In the genomic region with DNA sequence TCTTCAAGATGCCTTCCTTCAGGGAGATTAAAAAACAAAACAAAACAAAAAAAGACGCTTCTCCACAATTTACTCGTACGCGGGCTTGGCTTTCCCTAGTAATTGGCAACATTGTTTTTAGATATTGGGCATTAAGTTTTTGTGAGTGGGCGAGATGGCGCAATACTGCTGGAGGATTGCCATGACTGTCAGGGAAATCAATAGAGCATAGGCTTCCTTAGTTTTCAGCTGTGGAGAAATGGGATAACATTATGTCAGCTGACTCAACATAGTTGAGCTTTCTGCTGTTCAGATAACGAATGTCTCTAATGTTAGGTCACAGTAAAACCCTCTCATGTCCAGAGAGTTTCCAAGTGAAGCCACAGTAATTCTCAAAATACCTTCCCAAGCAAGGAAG, we compare ENCODE assay signal across 8 mouse cellular contexts. TPM values are rescaled to one million over a fixed set of nuclear protein-coding genes. Genes with fewer than 3 reads are reported as not detected.
A peak's percentile ranks its signal among the peaks of the same experiment; 100 is the strongest.
DNase-seq lines count a peak whose midpoint lies in the region; ATAC-seq and TF ChIP-seq lines count a peak whose summit lies in the region.

No protein-coding gene starts in this region.

- intact Hi-C loops in heart, postnatal 25 days (cut with DNase I), result loop anchor here (5.0 to 10.0 kb wide), 3 partner anchors 55 to 298 kb away; a partner anchor contains a TSS
- intact Hi-C loops in left cerebral cortex, postnatal 10 days (cut with DNase I), result no loop called here

- 24% methylated on average over 7 of the region's 7 CpGs for WGBS in embryonic facial prominence, embryonic 13.5 days
- 39% methylated on average over 7 of the region's 7 CpGs for WGBS in limb, embryonic 12.5 days
- 24% methylated on average over 7 of the region's 7 CpGs for WGBS in midbrain, postnatal 0 days

- peak; percentile 15 for DNase-seq in right cerebral cortex, adult 18-20 months
- DNase-seq in right cerebral cortex, postnatal 25 days, result no peak
- peak; percentile 19 for DNase-seq in heart, postnatal 25 days (ENCODE audit: low spot score)
- no peak for DNase-seq in midbrain, postnatal 0 days (ENCODE audit: low spot score)
- no peak for DNase-seq in spleen, postnatal 14 days (ENCODE audit: low spot score in 2 of 2)
- DNase-seq in left cerebral cortex, postnatal 10 days (ENCODE audit: extremely low spot score in 1 of 2, low spot score in 2 of 2), result no peak

- H3K36me3 ChIP-seq in embryonic facial prominence, embryonic 13.5 days, result peaks cover 57% of the 10 kb centered on the region
- H3K36me3 ChIP-seq in limb, embryonic 12.5 days, result peaks cover 62% of the 10 kb centered on the region
- peaks cover 30% of the 10 kb centered on the region for H3K36me3 ChIP-seq in midbrain, postnatal 0 days (ENCODE audit: insufficient read depth, low read length)

- H3K9me3 ChIP-seq in embryonic facial prominence, embryonic 13.5 days, result no peaks in the 10 kb centered on the region
- H3K9me3 ChIP-seq in limb, embryonic 12.5 days, result no peaks in the 10 kb centered on the region
- H3K9me3 ChIP-seq in midbrain, postnatal 0 days (ENCODE audit: low read length), result no peaks in the 10 kb centered on the region

- peak overlapping the region; percentile 70 for H3K4me3 ChIP-seq in embryonic facial prominence, embryonic 13.5 days
- peak overlapping the region; percentile 71 for H3K4me3 ChIP-seq in limb, embryonic 12.5 days (replicated peaks)
- H3K4me3 ChIP-seq in midbrain, postnatal 0 days (ENCODE audit: low read depth, low read length), result peak overlapping the region; percentile 63

- H3K4me2 ChIP-seq in embryonic facial prominence, embryonic 13.5 days, result peak overlapping the region; percentile 60
- peak overlapping the region; percentile 63 for H3K4me2 ChIP-seq in limb, embryonic 12.5 days
- H3K4me2 ChIP-seq in midbrain, postnatal 0 days (ENCODE audit: low read depth, low read length, poor library complexity, severe bottlenecking), result peak overlapping the region; percentile 84

- no peak for ATAC-seq in embryonic facial prominence, embryonic 13.5 days (ENCODE audit: insufficient number of reproducible peaks, insufficient read depth, low FRiP score, low TSS enrichment, low read depth)
- ATAC-seq in limb, embryonic 12.5 days (ENCODE audit: insufficient number of reproducible peaks, insufficient read depth, low FRiP score, low TSS enrichment, low read depth), result no peak
- no peak for ATAC-seq in midbrain, postnatal 0 days (ENCODE audit: low FRiP score)

- H3K27me3 ChIP-seq in embryonic facial prominence, embryonic 13.5 days, result no peaks in the 10 kb centered on the region
- H3K27me3 ChIP-seq in limb, embryonic 12.5 days, result no peaks in the 10 kb centered on the region
- no peaks in the 10 kb centered on the region for H3K27me3 ChIP-seq in midbrain, postnatal 0 days (ENCODE audit: insufficient read depth, low read length)

- H3K4me1 ChIP-seq in embryonic facial prominence, embryonic 13.5 days, result peaks cover 8% of the 10 kb centered on the region
- H3K4me1 ChIP-seq in limb, embryonic 12.5 days (replicated peaks), result 0 out of 2 replicates have a peak, but pooled peaks cover 5% of the 10 kb centered on the region
- H3K4me1 ChIP-seq in midbrain, postnatal 0 days (ENCODE audit: insufficient read depth, low read length), result no peaks in the 10 kb centered on the region

- H3K27ac ChIP-seq in embryonic facial prominence, embryonic 13.5 days, result 0 out of 2 replicates have a peak overlapping the region, but pooled peaks have one; percentile 84
- H3K27ac ChIP-seq in limb, embryonic 12.5 days, result no peak overlapping the region
- no peak overlapping the region for H3K27ac ChIP-seq in midbrain, postnatal 0 days (ENCODE audit: low read depth, low read length)

- H3K9ac ChIP-seq in embryonic facial prominence, embryonic 13.5 days, result peak overlapping the region; percentile 85
- peak overlapping the region; percentile 74 for H3K9ac ChIP-seq in limb, embryonic 12.5 days (replicated peaks)
- peak overlapping the region; percentile 59; the same call in 1 of the 2 replicates for H3K9ac ChIP-seq in midbrain, postnatal 0 days (replicated peaks; ENCODE audit: low read length, poor library complexity, severe bottlenecking)

- TF ChIP-seq CTCF in midbrain, postnatal 0 days (IDR thresholded peaks at IDR 0.05), result no peak

RNA-seq across cellular contexts. Expression of a gene that starts 0.7 kb away (rescaled TPM):
- 56.3 and 56.4 TPM in 2 replicates for polyA plus RNA-seq in embryonic facial prominence, embryonic 13.5 days (2015; fragmentation: Nextera tagmentation; extraction: Ambion mirVana)
- 10 to 100 TPM; 12.6 to 15.7 TPM for total RNA-seq in heart, postnatal 25 days (2021)
- 62.7 and 68.9 TPM in 2 replicates for polyA plus RNA-seq in limb, embryonic 12.5 days (2016; fragmentation: Nextera tagmentation; extraction: Ambion mirVana)
- total RNA-seq in midbrain, postnatal 0 days (2014; rRNA removed), result 16.0 and 22.2 TPM in 2 replicates
- 19.8 and 24.1 TPM in 2 replicates for polyA plus RNA-seq in midbrain, postnatal 0 days (2015; fragmentation: Nextera tagmentation; extraction: Ambion mirVana)
- 10 to 100 TPM; 20.8 to 23.5 TPM for total RNA-seq in left cerebral cortex, postnatal 10 days (2021)

RNA-seq across cellular contexts. Expression of a gene that starts 30.8 kb away (rescaled TPM):
- polyA plus RNA-seq in embryonic facial prominence, embryonic 13.5 days (2015; fragmentation: Nextera tagmentation; extraction: Ambion mirVana), result 50.9 and 53.2 TPM in 2 replicates
- 10 to 100 TPM; 40.9 to 49.7 TPM for total RNA-seq in heart, postnatal 25 days (2021)
- 43.7 and 48.2 TPM in 2 replicates for polyA plus RNA-seq in limb, embryonic 12.5 days (2016; fragmentation: Nextera tagmentation; extraction: Ambion mirVana)
- total RNA-seq in midbrain, postnatal 0 days (2014; rRNA removed), result 16.1 and 17.5 TPM in 2 replicates
- 30.0 and 30.8 TPM in 2 replicates for polyA plus RNA-seq in midbrain, postnatal 0 days (2015; fragmentation: Nextera tagmentation; extraction: Ambion mirVana)
- 10 to 100 TPM; 36.4 to 38.8 TPM for total RNA-seq in left cerebral cortex, postnatal 10 days (2021)

RNA-seq across cellular contexts. Expression of a gene that starts 31.7 kb away (rescaled TPM):
- polyA plus RNA-seq in embryonic facial prominence, embryonic 13.5 days (2015; fragmentation: Nextera tagmentation; extraction: Ambion mirVana), result 108 and 111 TPM in 2 replicates
- 10 to 100 TPM; 33.8 to 34.5 TPM for total RNA-seq in heart, postnatal 25 days (2021)
- polyA plus RNA-seq in limb, embryonic 12.5 days (2016; fragmentation: Nextera tagmentation; extraction: Ambion mirVana), result 121 and 125 TPM in 2 replicates
- 39.4 and 45.1 TPM in 2 replicates for total RNA-seq in midbrain, postnatal 0 days (2014; rRNA removed)
- 69.1 and 69.6 TPM in 2 replicates for polyA plus RNA-seq in midbrain, postnatal 0 days (2015; fragmentation: Nextera tagmentation; extraction: Ambion mirVana)
- total RNA-seq in left cerebral cortex, postnatal 10 days (2021), result 10 to 100 TPM; 48.4 to 49.3 TPM

RNA-seq across cellular contexts. Expression of a gene that starts 56.6 kb away (rescaled TPM):
- 42.2 and 47.1 TPM in 2 replicates for polyA plus RNA-seq in embryonic facial prominence, embryonic 13.5 days (2015; fragmentation: Nextera tagmentation; extraction: Ambion mirVana)
- 10 to 100 TPM; 48.9 to 58.5 TPM for total RNA-seq in heart, postnatal 25 days (2021)
- 47.6 and 49.7 TPM in 2 replicates for polyA plus RNA-seq in limb, embryonic 12.5 days (2016; fragmentation: Nextera tagmentation; extraction: Ambion mirVana)
- total RNA-seq in midbrain, postnatal 0 days (2014; rRNA removed), result 17.0 and 23.7 TPM in 2 replicates
- polyA plus RNA-seq in midbrain, postnatal 0 days (2015; fragmentation: Nextera tagmentation; extraction: Ambion mirVana), result 10.3 and 11.4 TPM in 2 replicates
- 10 to 100 TPM; 17.4 to 20.5 TPM for total RNA-seq in left cerebral cortex, postnatal 10 days (2021)

Comparison
In these comparisons a context has a peak if more than half of its experiments do, and no peak if none do; other contexts are left out.
1. DNase-seq: peak in right cerebral cortex, adult 18-20 months (single experiment) and heart, postnatal 25 days (single experiment); none in right cerebral cortex, postnatal 25 days (single experiment), midbrain, postnatal 0 days (single experiment), spleen, postnatal 14 days (0 of 2) and left cerebral cortex, postnatal 10 days (0 of 2).
2. Peak in every context shown above with its lines, with median percentiles within 50 percentile points of each other: H3K4me2 ChIP-seq, H3K4me3 ChIP-seq and H3K9ac ChIP-seq.